Mouse (Mus musculus): ENCODE results near the gene Thada. TPM values are rescaled to one million over a fixed set of nuclear protein-coding genes. Genes with fewer than 3 reads are reported as not detected.
A peak's percentile ranks its signal among the peaks of the same experiment; 100 is the strongest.

Gene Thada
- polyA plus RNA-seq, 1 experiment from 2014 or later, result 13.0 TPM

DNA sequence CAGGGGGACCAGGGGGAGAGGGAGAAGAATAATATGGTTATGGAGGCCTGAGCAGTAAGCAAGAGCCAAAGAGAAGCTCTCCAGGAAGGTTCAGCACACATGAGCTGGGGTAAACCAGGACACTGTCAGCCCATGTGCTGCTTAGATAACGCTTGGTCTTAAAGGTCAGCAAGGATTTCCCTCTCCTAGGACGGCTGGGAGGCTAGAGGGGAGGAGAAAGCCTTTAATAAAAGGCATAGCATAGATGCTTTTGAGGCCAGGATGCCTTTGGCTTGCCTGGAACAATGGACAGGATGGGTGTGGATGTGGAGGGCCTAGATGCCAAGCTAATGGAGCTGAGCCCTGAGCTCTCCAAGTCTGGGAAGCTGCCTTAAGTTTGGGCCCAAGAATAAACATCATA is 102.6 kb downstream of the Thada start:
- no peak for DNase-seq (ENCODE audit: low spot score)
- no peaks in the 10 kb centered on the region for H3K9me3 ChIP-seq
- no peak overlapping the region for H3K4me3 ChIP-seq
- H3K27ac ChIP-seq (replicated peaks), result peak overlapping the region; percentile 73
- no peaks in the 10 kb centered on the region for H3K27me3 ChIP-seq (replicated peaks; ENCODE audit: low read depth, poor library complexity, severe bottlenecking)
- 32% methylated on average over 2 of the region's 2 CpGs for WGBS
- peaks cover 54% of the 10 kb centered on the region for H3K4me1 ChIP-seq
- H3K36me3 ChIP-seq (replicated peaks), result peaks cover 21% of the 10 kb centered on the region

DNA sequence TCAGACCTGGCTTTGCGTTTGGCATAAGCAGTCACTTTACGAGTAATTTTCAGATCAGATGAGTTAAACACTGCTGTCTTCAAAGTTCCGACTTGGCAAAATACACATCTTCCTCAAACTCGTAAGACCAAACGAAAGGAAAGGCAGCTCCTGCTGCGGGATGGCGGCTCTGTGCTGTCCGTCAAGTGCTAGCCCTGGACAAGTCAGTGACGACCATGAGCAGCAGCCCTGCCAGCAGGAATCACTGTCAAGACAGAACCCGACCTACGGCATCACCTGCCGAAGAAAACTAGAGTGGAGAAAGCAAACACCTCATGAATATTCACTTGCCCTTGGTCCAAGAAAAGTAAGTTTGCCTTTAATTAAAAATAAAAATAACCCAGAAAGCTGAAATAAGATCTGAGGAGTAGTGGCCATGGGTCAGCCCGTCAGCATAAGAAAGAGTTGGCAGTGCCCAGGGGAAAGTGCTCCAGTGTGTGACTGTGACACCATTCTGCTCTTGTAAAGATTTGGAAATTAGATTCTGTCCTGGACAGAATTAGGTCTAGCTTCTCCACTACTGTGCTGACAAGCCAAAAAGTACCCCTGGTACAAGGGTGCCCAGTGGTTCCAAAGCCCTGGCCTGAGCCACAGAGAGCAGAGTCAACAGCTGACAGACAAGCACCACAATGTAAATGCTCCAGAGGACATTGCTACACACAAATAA is 103.3 kb downstream of the Thada start:
- DNase-seq (ENCODE audit: low spot score), result no peak
- WGBS, result 80% methylated on average over 13 of the region's 13 CpGs
- peak overlapping the region; percentile 73 for H3K27ac ChIP-seq (replicated peaks)
- H3K27me3 ChIP-seq (replicated peaks; ENCODE audit: low read depth, poor library complexity, severe bottlenecking), result no peaks in the 10 kb centered on the region
- no peaks in the 10 kb centered on the region for H3K9me3 ChIP-seq
- peaks cover 47% of the 10 kb centered on the region for H3K4me1 ChIP-seq
- H3K36me3 ChIP-seq (replicated peaks), result peaks cover 26% of the 10 kb centered on the region
- H3K4me3 ChIP-seq, result no peak overlapping the region

DNA sequence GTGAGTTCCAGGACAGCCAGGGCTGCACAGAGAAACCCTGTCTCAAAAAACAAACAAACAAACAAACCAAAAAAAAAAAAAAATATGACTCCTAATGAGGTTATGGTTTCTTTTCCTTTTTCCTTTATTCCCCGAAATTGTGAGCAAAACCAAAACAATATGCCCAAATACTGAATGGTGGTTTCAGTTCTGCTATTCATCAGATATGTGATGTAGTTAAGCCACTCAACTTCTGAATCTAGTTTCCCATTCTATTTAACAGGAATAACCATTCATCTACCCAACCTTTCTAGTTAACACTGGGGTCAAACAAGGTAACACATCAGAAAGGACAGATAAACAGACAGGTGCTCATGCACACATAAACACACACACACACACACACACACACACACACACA is 105.0 kb downstream of the Thada start:
- peaks cover 35% of the 10 kb centered on the region for H3K4me1 ChIP-seq
- no peak for DNase-seq (ENCODE audit: low spot score)
- no peak overlapping the region for H3K27ac ChIP-seq (replicated peaks)
- H3K27me3 ChIP-seq (replicated peaks; ENCODE audit: low read depth, poor library complexity, severe bottlenecking), result no peaks in the 10 kb centered on the region
- H3K4me3 ChIP-seq, result no peak overlapping the region
- H3K9me3 ChIP-seq, result no peaks in the 10 kb centered on the region
- 94% methylated on average over 1 of the region's 1 CpGs for WGBS
- H3K36me3 ChIP-seq (replicated peaks), result peaks cover 30% of the 10 kb centered on the region

DNA sequence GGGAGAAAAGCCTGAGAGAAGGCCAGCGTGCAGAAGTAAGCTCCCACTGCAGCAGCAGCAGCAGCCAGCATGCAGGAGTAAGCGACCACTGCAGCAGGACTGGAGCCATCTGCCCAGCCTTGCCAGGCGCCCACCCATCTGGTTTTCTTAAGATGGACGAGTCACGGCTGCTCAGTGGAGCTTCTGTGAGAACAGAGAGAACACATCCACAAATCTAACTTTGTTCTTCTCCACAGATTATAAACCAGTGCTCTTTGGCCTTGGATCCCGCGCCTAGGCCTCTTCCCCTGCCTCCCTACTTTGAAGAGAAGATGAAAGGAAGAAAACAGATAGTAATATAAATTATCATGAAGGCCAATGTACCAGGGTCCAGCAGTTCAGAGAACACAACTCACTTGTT is 106.2 kb downstream of the Thada start:
- H3K9me3 ChIP-seq, result no peaks in the 10 kb centered on the region
- DNase-seq (ENCODE audit: low spot score), result no peak
- 88% methylated on average over 7 of the region's 7 CpGs for WGBS
- H3K4me3 ChIP-seq, result no peak overlapping the region
- H3K36me3 ChIP-seq (replicated peaks), result peaks cover 33% of the 10 kb centered on the region
- no peak overlapping the region for H3K27ac ChIP-seq (replicated peaks)
- H3K4me1 ChIP-seq, result peaks cover 23% of the 10 kb centered on the region
- H3K27me3 ChIP-seq (replicated peaks; ENCODE audit: low read depth, poor library complexity, severe bottlenecking), result no peaks in the 10 kb centered on the region

DNA sequence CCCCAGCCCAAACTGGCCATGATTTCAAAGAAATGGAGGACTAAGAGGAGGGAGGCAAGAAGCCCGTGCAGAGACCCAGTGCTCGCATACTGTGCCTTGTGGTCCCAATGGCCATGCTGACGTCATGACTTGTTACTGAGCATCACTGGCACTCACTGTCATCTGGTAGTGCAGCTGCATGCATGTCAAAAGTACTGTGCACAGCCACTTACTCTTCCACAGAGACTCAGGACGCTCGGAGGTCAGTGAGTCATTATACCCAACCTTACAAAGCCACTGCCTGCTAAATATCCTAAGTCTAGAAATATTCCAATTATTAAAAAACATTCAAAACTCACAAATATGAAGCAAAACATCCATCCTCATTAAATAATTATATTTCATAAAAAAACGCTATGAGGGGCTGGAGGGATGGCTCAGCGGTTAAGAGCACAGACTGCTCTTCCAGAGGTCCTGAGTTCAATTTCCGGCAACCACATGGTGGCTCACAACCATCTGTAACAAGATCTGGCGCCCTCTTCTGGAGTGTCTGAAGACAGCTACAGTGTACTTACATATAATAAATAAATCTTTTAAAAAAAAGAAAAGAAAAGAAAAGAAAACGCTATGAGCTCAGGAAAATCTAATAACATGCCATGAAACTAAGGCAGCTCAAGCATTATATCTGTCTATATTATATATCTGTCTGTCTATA is 106.9 kb downstream of the Thada start:
- Histone ChIP-seq H3K36me3 (replicated peaks) (peaks cover 33% of the 10 kb centered on the region), H3K4me3 (no peak overlapping the region), H3K9me3 (no peaks in the 10 kb centered on the region), H3K27ac (replicated peaks) (no peak overlapping the region), H3K27me3 (replicated peaks; ENCODE audit: low read depth, poor library complexity, severe bottlenecking) (no peaks in the 10 kb centered on the region), H3K4me1 (peaks cover 17% of the 10 kb centered on the region)
- no peak for DNase-seq (ENCODE audit: low spot score)
- WGBS, result 88% methylated on average over 10 of the region's 10 CpGs

DNA sequence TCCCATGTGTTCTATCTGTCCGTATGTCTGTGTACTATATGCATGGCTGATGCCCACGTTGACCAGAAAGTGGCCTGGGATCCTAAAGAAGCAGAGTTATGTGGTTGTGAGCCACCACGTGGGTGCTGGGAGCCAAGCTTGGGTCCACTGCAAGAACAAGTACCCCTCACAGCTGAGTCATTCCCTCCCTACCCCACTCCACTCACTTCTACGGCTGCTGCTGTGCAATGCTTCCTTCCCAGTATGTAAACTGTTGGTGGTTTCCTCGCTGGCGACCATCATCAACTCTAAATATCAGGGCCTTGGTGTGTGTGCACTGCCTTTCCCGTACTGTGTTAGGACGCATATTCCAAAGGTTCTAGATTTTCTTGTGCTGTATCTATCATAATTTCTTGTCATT is 108.2 kb downstream of the Thada start:
- Histone ChIP-seq H3K27me3 (replicated peaks; ENCODE audit: low read depth, poor library complexity, severe bottlenecking) (no peaks in the 10 kb centered on the region), H3K27ac (replicated peaks) (no peak overlapping the region), H3K36me3 (replicated peaks) (peaks cover 34% of the 10 kb centered on the region), H3K4me1 (peaks cover 14% of the 10 kb centered on the region), H3K4me3 (no peak overlapping the region), H3K9me3 (no peaks in the 10 kb centered on the region)
- 90% methylated on average over 8 of the region's 8 CpGs for WGBS
- no peak for DNase-seq (ENCODE audit: low spot score)

DNA sequence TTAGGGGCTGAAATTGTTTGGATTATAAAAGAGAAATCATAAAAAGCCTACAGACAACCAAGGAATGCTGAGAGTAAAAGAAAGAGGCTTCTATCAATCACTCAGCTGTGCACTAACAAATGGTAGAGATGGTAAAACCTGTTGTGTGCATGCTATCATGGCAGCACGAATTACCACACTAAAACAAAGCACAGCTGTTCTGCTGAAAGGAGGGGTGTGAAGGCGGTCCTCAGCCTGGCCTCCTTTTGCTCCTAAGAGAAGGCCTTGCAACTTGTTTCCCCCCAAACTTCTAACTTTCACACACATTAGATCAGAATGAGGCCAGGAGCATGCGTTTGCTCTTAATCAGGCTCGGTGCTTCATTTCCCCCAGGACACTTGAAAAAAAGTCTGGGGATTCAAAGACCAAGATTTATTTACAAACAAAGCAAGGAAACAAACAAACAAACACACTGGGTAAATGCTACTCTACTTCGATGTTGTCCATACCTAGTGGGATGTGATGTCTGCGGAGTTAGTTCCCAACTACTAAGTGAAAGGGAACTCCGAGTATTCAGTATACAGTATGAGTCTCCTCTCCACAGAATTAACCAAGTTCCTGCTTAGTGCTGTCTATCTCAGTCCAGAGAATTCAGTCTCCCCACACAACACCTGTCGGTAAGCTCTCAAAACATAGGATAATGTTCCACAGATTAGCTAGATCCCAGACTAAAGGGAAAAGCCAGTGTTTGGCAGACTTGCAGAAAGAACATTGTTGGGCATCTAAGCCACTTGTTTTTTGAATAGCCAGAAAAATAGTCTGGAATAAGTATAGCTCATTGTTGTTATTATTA is 109.7 kb downstream of the Thada start:
- Histone ChIP-seq H3K4me1 (peaks cover 24% of the 10 kb centered on the region), H3K9me3 (no peaks in the 10 kb centered on the region), H3K4me3 (no peak overlapping the region), H3K27me3 (replicated peaks; ENCODE audit: low read depth, poor library complexity, severe bottlenecking) (no peaks in the 10 kb centered on the region), H3K36me3 (replicated peaks) (peaks cover 31% of the 10 kb centered on the region), H3K27ac (replicated peaks) (no peak overlapping the region)
- DNase-seq (ENCODE audit: low spot score), result no peak
- 87% methylated on average over 8 of the region's 8 CpGs for WGBS

DNA sequence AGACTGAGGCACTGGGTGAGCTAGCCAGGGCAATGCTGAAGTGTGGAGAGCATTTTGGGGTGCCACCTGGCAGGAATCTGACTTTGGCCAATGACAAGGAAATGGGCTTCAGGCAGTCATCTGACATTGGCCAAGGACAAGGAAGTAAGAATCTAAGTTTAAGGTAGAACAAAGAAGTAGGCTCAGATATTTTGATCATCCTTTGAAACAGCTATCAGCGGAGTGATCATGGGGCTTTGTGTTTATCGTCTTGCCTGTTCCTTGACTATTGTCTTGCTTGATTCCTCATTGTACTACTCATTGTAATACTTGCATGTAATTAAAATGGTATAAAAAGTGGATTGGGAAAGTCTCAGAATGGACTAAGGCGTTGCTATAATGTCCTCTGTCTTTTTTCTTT is 111.0 kb downstream of the Thada start:
- Histone ChIP-seq H3K9me3 (no peaks in the 10 kb centered on the region), H3K4me3 (no peak overlapping the region), H3K4me1 (peaks cover 26% of the 10 kb centered on the region), H3K27me3 (replicated peaks; ENCODE audit: low read depth, poor library complexity, severe bottlenecking) (no peaks in the 10 kb centered on the region), H3K27ac (replicated peaks) (no peak overlapping the region), H3K36me3 (replicated peaks) (peaks cover 28% of the 10 kb centered on the region)
- no peak for DNase-seq (ENCODE audit: low spot score)
- WGBS, result 93% methylated on average over 3 of the region's 3 CpGs

DNA sequence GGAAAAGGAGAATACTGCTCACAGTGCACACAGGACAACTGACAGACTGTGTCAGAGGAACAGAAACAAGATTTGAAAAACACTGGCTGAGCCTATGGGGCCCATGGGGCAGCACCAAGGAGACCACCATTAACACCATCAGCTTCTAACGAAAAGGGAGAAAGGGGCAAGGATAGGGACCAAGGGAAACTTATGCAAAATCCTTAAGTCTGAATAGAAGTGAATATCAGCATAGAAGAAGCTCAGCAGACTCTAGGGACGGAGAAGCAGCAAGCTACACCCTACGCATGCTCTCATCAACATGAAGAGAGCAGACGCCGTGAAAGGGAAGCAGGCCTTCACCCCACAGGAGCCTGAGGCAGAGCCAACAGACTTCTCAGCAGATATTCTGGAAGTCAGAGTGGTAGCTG is 112.1 kb downstream of the Thada start:
- peaks cover 26% of the 10 kb centered on the region for H3K4me1 ChIP-seq
- H3K4me3 ChIP-seq, result no peak overlapping the region
- no peaks in the 10 kb centered on the region for H3K27me3 ChIP-seq (replicated peaks; ENCODE audit: low read depth, poor library complexity, severe bottlenecking)
- no peaks in the 10 kb centered on the region for H3K9me3 ChIP-seq
- peaks cover 27% of the 10 kb centered on the region for H3K36me3 ChIP-seq (replicated peaks)
- H3K27ac ChIP-seq (replicated peaks), result peak overlapping the region; percentile 44
- no peak for DNase-seq (ENCODE audit: low spot score)
- 89% methylated on average over 5 of the region's 5 CpGs for WGBS

DNA sequence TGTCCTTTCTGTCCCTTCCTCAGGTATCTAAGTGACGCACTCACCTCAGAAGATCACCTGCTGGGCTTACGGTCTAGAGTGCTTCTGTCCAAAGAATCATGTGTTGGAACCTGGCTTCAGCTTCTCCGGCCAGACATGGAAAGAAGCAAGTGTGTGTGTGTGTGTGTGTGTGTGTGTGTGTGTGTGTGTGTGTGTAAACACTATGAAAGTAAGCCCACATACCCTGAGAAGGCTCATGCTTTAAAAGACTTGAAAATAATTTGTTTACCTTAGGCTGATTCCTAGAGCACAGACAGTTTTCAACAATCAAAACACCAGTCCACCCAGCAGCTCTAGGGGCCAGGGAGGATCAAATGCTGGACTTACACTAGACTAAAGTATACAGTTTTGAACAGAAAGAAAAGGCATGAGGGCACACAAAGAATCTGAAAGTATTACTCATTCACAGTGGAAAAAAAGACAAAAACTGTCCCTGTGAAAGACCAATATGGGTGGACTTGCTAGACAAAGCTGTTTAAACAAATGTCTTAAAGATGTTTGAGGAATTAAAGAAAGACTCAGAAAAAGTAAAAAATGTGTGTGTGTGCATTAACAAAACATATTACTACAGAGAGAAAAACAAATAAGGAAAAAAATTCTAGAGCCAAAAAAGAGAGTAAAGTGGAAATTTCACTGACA is 112.6 kb downstream of the Thada start:
- DNase-seq (ENCODE audit: low spot score), result no peak
- Histone ChIP-seq H3K4me1 (peaks cover 27% of the 10 kb centered on the region), H3K27ac (replicated peaks) (peak overlapping the region; percentile 2), H3K4me3 (no peak overlapping the region), H3K36me3 (replicated peaks) (peaks cover 26% of the 10 kb centered on the region), H3K27me3 (replicated peaks; ENCODE audit: low read depth, poor library complexity, severe bottlenecking) (no peaks in the 10 kb centered on the region), H3K9me3 (no peaks in the 10 kb centered on the region)
- 93% methylated on average over 3 of the region's 3 CpGs for WGBS

DNA sequence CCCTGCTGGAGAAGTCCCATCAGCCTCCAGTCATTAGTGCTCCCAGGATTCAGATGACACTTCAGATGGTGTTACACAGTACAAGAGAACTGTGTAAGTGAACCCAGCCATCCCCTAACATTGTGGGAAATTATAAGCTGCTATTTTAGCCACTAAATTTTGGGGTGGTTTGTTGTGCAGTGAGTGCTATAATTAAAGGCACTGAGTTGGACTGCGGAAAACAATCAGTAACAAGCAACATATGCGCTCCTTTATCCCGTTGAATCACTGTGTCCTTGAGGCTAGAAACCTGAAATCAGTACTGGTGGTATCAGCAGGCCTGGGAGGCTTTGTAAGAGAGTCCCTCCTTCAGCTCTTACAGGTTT is 113.2 kb downstream of the Thada start:
- peak overlapping the region; percentile 2 for H3K27ac ChIP-seq (replicated peaks)
- no peaks in the 10 kb centered on the region for H3K27me3 ChIP-seq (replicated peaks; ENCODE audit: low read depth, poor library complexity, severe bottlenecking)
- DNase-seq (ENCODE audit: low spot score), result no peak
- 75% methylated on average over 3 of the region's 3 CpGs for WGBS
- H3K9me3 ChIP-seq, result no peaks in the 10 kb centered on the region
- peaks cover 22% of the 10 kb centered on the region for H3K36me3 ChIP-seq (replicated peaks)
- peaks cover 28% of the 10 kb centered on the region for H3K4me1 ChIP-seq
- H3K4me3 ChIP-seq, result no peak overlapping the region
